Mouse (Mus musculus) lung, adult 18-20 months (tissue): Measurements from ENCODE around the gene Shkbp1.

Source experiments
- DNase-seq, 2 experiments: peaks; one replicate each; pipeline ENCODE4 v3.0.0; 2022; ENCODE audit warnings: mixed read lengths in 2 of 2

The Shkbp1 gene

GRCm38 (mm10) chr7:27364379-27364778 is 8.6 kb upstream of the Shkbp1 start:
- DNase-seq = no peak

DNA sequence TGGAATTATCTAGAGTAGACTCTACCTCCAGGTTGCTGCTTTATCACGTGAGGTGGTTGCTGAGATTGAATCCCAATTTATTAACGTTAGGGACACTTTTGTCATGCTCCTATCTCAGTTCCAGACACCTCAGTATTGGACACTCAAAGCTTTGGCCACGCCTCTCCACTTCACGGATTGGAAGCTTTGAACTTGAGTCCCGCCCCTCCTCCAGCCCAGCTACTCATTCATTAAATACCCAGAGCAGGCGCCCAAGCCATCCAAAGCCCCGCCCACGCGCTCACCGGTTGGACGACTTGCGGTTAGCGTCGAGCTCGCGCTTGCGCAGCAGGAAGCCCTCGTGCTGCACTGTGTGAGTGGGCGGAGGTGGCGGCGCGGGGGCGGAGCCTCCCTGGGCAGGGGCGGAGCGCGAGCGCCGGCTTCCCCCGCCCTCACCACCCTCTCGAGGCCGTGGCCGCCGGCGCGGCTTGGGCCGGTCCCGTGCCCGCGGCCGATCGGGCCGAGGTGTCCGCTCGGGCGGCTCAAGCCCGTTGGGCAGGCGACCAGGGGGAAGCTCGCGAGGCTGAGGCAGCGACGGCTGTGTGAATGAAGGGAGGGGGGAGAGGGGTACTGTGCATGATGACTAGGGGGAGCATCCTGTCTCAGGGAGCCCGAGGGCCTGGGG is 5.6 kb upstream of the Shkbp1 start:
- DNase-seq = peak; percentile 100

DNA sequence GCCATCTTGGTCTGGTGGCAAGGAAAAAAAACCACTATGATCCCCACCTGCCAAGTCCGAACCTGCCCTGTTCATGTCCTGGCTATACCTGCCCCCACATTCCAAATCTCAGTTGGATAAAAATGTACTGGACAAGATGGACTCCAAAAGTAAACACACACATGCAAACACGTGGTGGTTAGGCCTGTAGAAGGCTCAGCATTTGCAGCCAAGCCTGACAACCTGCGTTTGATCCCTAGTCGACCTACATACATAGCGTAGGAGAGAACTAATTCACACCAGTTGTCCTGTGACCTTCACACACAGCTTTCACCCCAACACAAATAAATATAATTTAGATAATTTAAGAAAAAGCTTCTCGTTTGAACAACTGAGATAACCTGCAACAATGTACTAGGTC is 4.9 kb upstream of the Shkbp1 start:
- no peak for DNase-seq

DNA sequence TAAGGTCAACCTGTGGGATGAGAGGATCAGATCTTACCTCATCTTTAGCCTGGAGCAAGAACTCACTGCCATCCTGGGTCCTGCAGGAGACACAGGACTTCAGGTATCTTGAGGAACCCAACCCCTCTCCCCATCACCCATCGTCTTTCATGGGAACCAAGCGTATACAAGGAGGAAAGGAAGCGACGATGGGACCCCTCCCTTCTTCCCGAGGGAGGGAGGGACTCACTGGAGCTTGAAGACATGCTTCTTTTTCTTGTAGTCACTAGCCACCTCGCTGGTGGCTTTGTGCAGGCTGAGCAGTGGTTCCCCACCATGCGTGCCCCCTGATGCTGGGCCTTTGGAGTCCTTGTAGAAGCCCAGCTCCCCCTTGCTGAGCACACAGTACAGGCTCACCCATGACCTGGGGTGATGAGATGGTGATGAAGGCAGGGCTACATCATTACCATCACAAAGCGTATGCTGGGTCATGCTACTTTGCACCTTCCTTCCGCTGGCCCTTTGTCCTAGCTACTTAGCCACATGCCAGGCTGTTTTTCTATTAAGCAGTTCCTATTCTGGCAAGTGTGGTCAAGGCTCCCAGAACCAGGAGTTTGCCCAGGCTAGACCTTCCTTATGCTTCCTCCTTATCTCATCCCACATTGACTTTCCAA is 4.0 kb upstream of the Shkbp1 start:
- no peak for DNase-seq

DNA sequence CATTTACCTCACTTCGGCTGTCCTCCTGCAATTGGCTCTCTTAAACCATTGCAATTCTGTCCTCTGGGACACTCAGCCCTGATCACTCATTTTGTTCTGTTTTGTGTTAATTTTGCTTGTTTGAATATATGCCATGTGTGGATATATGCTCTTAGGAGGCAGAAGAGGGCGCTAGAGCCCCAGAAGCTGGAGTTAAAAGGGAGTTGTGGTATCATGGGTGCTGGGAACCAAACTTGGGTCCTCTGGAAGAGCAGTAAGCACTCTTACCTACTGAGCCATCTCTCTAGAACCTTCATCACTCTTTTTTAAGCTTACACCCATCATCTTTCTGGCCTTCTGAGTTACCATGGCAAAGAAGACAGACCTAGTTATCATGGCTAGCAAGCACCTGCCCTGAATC is 3.3 kb upstream of the Shkbp1 start:
- DNase-seq = no peak

DNA sequence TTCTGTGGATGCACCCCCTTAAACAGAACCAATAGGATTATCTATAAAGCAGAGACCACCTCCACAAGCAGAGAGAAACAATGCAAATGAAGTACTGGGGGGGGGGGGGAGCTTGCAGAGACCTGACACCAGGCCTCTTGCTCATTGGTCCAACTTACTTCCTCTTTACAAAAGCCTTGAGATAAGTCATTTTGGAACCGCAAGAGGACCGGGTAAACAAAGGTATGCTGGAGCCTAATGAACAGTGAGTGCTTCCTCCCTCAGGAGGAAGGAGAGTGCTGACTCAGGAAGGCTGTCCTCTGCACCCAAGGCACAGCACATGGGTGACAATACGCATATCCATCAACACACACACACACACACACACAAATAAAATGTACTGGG is 1.8 kb upstream of the Shkbp1 start:
- no peak for DNase-seq

GRCm38 (mm10) chr7:27356861-27357594 is 1.2 kb upstream of the Shkbp1 start, which contains the start of gene Gm20479:
Gene Gm20479 (minus strand): TSS chr7:27357419.
- peak in 1 of 2 experiments; percentile 29 for DNase-seq

DNA sequence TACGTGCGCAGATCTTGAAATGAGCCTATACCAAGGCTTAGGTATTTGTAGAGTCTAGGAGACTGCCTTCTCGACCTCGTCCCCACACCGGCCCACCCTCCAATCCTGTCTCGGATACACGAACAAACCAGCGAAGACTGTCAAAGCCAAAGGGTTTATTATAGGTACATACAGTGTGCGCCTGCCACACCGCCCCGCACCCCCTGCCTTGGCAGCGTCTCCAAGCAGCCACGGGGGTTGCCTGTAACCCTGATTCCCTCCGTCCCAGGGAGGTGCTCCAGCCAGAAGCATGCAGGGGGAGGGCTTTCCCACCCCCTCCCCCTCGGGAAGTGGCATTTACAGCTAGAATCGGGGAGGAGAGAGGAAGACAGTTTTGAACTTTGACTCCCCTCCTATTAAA is 429 bp upstream of the Shkbp1 start:
- peak in 1 of 2 experiments; percentile 29 for DNase-seq

- no peak for DNase-seq
Measured at GRCm38 (mm10) chr7:27355261-27355660, 558 bp downstream of the Shkbp1 start.

- DNase-seq = no peak
Measured at GRCm38 (mm10) chr7:27354783-27355182, 1.0 kb downstream of the Shkbp1 start.

DNA sequence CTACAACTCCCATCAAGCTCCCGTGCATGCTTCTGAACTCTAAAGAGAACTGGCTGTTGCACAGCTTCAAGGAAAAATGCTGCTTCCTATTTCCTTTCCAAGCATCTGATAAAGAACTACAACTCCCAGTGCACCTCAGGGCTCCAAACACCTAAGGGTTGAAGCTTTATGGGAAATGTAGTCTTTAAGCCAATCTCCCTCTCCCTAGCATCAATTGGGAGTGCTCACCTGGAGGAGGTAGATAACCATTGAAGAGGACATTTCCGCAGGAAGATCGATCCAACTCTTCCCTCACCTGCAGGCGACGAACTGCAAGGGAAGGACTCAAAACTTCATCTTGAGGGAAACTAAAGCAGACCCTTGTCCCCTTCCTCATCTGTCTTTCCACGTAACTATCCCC is 1.7 kb downstream of the Shkbp1 start:
- peak in 1 of 2 experiments; percentile 52 for DNase-seq

DNA sequence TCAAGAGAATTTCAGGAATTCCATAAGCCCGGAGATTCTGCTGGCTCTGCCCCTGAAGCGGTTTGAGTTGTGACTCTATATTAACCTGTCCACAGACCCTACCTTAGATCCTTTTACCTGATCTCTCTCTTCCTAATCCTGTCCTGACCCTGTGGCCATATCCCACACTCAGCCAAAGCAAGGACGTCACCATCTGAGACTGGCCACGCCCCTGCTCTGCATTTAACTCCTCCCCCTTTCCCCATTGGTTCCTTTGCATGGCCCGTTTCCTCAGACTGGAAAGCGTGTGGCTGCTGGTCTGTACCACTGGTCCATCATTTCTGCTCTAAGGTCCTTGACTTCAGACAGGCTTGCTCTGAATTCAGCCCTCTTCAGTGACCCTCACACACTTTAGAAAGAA is 10.4 kb downstream of the Shkbp1 start:
- DNase-seq = peak in 1 of 2 experiments; percentile 8

- no peak for DNase-seq
Measured at GRCm38 (mm10) chr7:27342595-27342994, 13.2 kb downstream of the Shkbp1 start.

DNA sequence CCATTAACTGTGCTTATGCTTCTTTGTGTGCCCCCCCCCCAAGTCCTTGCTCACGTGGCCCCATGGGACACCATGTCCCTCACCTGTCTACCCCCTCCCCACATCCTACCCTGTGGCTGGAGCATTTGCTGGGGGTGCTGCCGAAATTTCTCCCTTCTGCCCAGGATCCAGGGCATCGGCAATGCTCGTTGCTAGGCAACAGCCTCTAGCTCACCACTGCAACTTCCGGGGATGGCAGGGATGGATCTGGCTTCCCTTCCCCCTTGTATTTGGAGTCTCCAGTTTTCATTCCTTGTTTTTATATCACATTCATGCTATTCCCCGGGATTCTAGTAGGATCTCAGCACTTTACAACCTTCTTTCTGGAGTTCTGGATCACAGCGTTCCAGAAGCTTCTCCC is 16.3 kb downstream of the Shkbp1 start:
- no peak for DNase-seq

- DNase-seq = no peak
Measured at GRCm38 (mm10) chr7:27339114-27339513, 16.7 kb downstream of the Shkbp1 start.

- peak; percentile 60 to 67 for DNase-seq
Measured at GRCm38 (mm10) chr7:27337175-27337853, 18.5 kb downstream of the Shkbp1 start, which contains the start of gene Ltbp4. Gene Ltbp4 (minus strand): TSS chr7:27337692.

DNA sequence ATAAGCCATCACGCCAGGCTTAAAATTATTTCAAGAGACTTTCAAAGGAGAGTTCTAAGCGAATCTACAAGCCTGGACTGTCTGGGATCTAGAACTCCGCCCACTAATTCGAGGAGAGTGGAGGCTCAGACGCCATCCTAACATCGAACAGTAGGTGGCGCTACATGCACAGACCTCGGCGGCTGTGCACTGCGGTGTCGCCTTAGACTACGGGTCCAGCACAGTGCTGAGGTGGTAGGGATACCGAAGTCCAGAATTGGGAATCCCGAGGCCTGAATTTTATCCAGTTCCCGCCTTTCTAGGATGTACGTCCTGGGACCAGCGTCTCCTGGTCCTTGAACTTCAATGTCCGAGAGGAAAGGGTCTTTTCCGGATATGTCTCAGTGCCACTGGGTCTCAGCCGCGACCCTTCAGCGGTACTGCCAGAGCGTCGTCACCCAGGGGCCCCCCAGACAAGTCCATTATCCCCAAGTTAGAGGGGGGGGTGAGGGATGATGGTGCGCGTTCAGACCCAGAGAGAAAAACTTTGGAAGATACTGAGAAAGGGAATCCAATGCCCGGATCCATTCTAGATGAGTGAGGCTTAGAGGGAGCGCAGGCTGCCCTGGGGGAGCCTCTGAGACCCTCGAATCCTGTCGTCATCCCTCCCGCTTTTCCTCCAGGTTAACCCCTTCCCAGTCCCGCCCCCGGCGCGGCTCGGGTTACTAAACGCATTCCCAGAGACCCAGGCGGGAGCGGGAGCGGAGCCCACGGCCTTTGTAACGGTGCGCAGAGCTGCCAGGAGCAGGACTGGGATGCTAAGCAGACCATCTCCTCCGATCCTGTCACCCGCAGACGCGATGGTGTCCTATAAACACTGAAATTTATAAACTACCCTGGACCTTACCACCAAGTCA is 19.6 kb downstream of the Shkbp1 start:
- DNase-seq = peak; percentile 88 to 89

- no peak for DNase-seq
Measured at GRCm38 (mm10) chr7:27335011-27335720, 20.7 kb downstream of the Shkbp1 start.

GRCm38 (mm10) chr7:27334405-27334911 is 21.4 kb downstream of the Shkbp1 start:
- DNase-seq = peak; percentile 42 to 56

DNA sequence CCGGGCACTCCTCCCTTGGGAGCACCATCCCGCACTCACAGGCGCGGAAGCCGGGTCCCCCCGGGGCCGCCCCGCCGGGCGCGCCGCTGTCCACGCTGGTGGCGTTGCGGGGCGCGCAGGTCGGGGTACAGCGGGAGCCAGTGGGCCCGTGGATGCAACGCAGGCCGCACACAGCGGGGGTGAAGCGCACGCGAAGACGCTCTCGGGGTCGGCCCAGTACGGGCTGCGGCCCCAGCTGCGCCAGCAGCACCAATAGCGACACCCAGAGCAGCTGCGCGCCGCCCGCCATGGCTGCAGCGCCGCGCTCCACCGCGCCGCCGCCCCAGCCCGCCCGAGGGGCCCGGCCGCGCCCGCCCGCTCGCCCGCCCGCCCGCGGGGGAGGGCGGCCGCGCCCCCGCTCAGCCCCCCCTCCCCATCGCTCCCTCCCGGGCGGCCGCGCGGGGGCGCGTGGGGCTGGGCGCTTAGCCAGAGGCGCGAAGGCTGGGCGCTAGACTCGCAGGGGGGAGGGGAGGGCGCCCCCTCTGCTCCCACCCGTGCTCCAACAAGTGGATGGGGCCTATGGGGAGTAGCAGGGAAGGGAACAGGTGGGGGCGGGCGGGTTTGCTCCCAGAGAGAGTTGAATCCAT is 22.4 kb downstream of the Shkbp1 start:
- peak in 1 of 2 experiments; percentile 18 for DNase-seq
